Mouse (Mus musculus): Measurements from ENCODE around the gene Cables2.

The Cables2 gene

DNA sequence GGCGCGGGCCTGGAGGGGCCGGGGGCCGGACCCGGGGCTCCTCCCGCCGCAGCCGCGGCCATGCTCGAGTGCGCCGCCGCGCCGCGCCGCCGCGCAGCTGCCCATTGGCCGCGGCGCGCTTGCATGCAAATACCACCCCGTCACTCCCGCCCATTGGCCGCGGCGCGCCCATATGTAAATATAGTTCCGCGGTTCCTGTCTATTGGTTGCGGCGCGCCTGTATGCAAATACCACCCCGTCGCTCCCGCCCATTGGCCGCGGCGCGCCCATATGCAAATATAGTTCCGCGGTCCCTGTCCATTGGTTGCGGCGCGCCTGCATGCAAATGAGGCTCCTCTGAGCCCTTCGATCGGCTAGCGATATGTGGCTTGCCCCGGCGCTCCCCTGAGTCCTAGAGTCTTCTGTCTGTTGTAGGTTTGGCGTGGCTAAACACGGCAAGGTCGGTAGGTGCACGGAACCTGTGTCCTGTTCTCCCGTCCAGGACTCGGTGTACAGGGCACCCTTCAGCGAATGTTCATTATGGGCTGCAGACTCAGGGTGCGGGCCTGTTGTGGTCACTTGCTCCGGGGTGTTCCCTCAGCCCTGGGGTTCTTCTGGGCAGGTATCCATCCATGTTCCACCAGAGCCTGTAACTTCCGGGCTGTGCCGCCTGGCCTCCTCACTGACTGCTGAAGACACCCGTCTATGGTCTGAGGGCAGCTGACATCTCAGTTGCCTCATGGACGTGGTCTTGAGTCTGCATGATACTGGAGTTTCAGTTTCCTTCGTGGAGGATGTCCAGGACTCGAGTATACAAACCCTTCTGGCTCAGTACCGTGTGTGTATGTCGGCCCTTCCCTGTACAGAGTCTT, at the start of gene Cables2:
Gene Cables2, minus strand, starts transcription at position 103 of the 851 bp plus-strand sequence.
- peak; percentile 95 to 97 for DNase-seq (ENCODE audit: inconsistent age in 2 of 2, low spot score in 1 of 2)

DNA sequence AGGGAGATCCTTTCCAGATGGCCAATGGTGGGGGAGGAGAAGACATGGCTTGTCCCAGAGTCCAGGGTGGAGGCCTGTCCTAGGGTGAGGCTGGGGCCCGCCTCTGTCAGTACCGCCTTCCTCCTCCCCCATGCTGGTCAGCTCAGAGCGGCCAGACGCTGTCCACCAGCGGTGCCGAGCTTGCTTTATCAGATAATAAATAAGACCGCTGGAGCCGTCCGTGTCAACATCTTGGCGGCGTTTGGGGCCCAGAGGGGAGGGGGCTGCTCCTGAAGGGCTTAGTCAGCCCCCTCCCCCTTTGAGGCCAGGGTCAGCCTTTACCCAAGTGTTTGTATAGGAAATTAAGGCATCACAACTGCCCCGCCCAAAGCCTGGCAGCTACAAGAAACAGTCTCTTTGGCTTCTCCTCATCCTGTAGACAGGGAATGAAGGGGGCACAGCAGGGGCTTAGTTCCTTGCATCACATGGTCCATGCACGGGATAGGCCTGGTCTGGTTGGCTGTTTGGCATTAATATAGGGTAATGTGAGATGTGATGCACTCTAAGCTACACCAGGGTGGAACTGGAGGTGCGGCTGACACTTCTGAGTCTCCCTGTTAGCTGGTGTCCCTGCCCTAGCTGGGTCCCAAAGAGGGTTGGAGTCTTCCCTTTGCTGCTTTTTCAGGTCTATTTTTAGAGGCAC, 49.5 kb upstream of the Cables2 start:
- no peak for DNase-seq (ENCODE audit: inconsistent age in 2 of 2, low spot score in 1 of 2)

DNA sequence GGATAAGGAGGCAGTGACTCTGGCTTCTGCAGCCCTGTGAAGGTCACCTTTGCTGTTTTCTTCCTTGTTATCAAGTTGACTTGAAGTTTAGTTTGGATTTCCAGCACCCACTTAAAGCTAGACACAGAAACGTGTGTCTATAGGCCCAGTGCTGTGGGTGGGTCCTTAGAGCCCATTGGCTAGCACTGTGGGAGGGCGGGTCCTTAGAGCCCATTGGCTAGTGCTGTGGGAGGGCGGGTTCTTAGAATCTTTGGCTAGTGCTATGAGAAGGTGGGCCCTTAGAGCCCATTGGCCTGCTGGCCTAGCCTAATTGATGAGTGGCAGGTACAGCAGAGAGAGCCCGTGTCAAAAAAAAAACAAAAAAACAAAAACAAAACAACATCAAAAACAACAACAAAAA, 46.9 kb upstream of the Cables2 start:
- DNase-seq (ENCODE audit: inconsistent age in 2 of 2, low spot score in 1 of 2), result no peak

DNA sequence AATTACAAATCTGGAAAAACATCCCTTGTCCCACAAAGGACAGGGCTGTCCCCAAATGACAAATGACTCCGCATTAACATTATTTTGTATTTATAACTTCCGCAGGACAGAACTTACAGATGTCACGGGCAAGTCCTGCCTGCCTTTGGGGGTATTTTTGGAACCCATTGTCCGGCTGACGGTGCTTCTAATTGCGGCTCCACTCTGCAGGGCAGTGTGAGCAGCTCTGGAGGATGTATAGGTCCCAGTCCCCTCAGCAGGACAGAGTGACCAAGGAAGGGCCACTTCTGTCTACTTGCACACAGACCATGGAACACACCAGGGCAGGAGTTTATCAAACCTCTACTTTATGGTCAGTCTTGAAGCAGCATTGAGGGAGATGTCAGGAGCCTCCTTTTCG, 44.3 kb upstream of the Cables2 start:
- no peak for DNase-seq (ENCODE audit: inconsistent age in 2 of 2, low spot score in 1 of 2)

DNA sequence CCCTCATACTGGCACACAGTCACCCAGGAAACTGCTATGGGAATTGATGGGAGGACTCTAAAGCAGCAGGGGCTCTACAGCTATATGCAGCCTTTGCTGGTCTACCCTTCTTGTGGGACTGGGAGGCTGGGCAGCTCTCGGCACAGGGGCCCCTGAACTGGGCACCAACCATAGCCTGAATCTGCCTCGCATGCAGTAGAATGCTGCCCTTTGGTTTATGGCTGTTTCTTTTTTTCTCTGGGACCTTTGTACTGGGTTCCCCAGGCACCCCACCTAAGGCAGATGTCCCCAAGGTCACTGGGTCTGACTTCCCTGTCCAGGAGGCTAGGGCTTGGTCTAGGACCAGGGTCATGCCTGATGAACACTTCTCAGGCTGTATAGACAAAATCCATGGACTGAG, 41.0 kb upstream of the Cables2 start:
- DNase-seq (ENCODE audit: inconsistent age in 2 of 2, low spot score in 1 of 2), result no peak

DNA sequence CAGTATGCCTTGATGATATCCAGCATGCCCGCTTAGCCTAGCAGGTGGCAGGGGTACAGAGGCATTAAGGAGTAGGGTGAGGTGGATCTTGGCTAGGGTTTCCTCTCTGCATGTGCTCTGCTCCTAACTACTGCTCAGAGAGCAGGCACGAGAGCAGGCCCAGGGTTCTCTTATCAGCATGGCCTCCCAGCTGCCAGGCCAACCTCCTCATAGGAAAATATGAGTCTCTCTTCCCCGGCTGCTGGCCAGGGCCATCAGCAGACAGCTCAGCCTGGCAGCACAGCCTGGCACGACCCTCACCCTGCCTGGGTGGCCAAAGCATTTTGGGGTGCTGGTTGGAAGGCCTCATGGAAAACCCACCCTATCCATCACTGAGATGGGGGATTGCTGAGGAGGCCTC, 37.9 kb upstream of the Cables2 start:
- DNase-seq (ENCODE audit: inconsistent age in 2 of 2, low spot score in 1 of 2), result peak; percentile 15 to 41

DNA sequence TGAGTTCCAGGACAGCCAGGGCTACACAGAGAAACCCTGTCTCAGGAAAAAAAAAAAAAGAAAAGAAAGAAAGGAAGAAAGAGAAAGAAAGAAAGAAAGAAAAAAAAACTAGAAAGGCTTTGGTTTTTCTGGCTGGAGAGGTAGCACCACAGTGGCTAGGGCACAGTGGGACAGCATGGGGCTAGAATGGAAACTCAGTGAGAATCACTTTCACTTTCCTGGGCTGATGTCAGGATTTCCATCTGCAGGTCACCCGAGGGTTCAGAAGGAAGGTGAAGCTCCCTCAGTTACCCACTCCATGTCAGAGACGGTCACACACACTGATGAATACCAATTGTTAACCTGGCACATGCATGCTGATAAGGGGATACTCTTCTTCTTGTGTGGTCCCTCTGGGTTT, 34.4 kb upstream of the Cables2 start:
- no peak for DNase-seq (ENCODE audit: inconsistent age in 2 of 2, low spot score in 1 of 2)

DNA sequence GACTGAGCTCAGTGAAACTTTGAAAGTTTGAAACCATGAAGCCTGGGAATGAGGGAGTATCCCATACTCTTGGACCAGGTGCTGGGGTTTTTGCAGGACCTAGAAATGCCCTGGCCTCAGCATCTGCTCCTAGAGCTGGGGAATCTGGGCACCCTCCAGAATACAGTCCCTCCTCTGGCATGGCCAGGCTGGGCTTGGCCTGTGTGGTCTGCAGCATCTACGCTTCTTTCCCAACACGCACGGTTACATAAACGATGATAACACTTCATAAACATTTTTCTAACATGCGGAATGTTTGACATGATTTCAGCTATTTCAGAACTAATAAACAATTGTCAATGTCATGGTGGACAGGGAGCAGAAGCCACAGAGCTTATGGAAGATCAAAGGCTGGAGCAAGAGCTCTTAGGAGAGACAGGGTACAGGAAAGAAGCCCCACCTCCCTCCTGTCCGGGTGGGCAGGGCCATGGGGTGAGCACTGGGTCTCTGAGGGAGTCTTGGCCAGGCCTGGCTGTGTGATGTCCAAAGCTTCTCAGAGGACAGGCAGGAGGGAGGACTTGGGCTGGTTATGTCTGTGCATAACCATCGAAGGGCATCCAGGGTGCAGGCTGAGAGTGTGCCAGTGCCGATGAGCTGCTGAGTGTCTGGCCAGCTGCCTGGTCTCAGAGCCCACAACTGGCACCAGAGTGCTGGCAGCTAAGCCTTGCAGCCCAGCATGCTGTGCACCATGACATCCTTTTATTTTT, 33.3 kb upstream of the Cables2 start:
- DNase-seq (ENCODE audit: inconsistent age in 2 of 2, low spot score in 1 of 2), result no peak

DNA sequence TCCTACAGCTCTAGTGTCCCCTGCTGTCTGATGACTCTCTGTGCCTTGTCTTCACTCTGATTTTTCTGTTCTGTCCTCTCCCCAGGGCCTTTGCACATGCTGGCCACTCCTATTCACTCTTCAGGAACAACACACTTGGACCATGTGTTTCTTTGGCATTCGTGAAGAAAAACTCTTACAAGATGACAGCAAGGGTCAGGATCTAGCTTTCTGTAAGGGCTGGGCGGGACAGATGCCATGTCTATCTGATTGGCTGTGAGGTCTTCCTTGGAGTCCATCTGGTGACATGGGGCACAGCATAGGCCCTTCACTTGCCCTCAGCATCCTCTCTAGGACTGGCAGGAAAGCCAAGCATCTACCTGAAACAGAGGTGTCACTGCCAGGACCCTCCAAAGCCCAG, 32.7 kb upstream of the Cables2 start:
- no peak for DNase-seq (ENCODE audit: inconsistent age in 2 of 2, low spot score in 1 of 2)

DNA sequence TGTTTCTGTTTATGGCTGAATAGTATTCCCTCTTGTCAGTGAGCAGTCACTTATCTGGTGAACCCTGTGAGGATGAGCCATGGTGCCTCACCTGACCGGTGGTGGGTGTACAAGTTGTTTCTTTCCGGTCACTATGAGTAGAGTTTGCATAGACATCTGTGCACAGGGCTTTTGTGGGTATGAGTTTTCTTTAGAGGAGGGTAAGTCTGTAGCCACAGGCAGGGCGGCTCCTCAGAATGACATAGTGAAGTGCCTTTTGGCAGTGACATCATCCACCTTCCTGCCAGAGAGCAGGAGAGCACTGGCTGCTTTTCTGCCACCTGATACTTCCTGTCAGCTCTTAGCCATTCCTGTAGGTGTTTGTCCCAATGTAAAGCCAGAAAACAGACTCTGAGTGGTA, 32.2 kb upstream of the Cables2 start:
- no peak for DNase-seq (ENCODE audit: inconsistent age in 2 of 2, low spot score in 1 of 2)

DNA sequence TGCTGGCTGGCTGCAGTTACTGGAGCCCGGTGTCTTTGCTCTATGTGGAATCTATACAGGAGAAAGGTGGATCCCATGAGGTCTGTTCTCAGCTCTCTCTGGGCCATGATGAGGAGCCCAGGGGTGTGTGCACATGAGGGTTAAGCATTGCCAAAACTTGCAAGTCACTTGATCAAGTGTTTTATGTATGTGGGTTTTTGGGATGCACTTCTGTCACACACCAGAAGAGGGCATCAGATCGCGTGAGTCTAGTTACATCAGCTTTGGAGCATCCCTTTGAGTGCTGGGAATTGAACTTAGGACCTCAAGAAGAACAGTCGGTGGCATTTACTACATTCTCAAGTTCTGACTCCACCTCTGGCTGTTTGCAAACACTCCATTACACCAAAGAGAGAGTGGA, 31.3 kb upstream of the Cables2 start:
- DNase-seq (ENCODE audit: inconsistent age in 2 of 2, low spot score in 1 of 2), result no peak

DNA sequence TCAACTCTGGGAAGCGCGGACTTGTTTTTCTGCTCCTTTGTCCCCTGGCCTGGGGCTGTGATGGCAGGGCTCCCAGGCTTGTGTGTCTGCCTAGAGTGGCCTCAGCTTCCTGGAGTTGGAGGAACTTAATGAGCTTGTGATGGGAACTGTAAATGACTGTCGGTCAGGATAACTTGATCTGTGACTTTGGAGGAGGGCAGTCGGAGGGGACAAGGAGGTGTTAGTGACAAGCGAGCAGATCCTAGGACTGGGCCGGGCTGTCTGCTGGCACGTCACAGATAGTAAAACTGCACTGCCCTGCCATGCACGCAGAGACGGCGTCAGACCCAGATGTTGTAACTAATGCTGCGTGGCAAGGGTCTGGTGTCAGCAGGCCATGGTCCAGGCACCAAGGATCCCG, 30.2 kb upstream of the Cables2 start:
- no peak for DNase-seq (ENCODE audit: inconsistent age in 2 of 2, low spot score in 1 of 2)

DNA sequence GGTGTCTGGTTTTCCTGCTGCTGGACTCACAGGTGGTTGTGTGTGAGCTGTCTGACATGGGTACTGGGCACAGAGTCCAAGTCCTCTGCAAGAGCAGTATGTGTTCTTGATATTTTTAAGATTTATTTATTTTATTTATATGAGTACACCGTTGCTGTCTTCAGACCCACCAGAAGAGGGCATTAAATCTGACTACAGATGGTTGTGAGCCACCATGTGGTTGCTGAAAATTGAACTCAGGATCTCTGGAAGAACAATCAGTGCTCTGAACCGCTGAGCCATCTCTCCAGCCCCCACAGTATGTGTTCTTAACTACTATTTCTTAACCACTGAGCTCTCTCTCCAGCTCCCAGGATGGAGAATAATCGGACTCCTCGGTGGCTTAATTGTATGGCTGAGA, 28.9 kb upstream of the Cables2 start:
- no peak for DNase-seq (ENCODE audit: inconsistent age in 2 of 2, low spot score in 1 of 2)

DNA sequence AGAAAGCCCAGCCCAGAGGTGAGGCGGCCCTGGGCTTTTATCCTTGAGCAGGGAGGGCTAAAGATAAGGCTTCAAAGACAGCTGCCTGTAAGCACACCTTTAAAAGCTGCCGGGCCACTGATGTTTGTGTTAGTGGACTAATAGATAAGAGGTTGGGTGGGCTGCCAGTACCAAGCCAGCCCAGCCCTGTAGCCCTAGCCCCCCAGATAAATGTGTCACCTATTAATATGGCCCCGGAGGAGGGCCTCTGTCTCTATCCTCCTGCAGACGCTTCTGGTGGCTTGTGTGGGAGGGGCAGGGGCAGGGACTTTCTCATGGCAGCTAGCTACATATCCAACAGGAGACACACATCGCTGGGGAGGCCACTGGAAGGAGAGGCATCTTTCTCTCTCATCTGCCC, 27.5 kb upstream of the Cables2 start:
- DNase-seq (ENCODE audit: inconsistent age in 2 of 2, low spot score in 1 of 2), result no peak

DNA sequence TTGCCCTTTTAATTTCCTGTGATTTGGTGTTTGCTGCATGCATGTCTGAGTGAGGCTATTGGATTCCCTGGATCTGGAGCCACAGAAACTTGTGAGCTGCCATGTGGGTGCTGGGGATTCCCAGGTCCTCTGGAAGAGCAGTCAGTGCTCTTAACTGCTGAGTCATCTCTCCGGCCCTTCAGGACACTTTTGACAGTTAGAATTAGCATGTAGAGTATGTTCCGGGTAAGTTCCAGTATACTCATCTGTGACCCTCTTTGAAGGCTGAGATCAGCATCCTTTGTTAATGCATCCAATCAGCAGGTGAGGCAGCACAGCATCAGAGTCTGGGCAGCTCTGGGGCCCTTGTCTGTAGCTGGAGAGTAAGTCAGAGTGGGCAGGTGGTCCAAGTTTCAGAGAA, 27.0 kb upstream of the Cables2 start:
- DNase-seq (ENCODE audit: inconsistent age in 2 of 2, low spot score in 1 of 2), result peak in 1 of 2 experiments; percentile 44

DNA sequence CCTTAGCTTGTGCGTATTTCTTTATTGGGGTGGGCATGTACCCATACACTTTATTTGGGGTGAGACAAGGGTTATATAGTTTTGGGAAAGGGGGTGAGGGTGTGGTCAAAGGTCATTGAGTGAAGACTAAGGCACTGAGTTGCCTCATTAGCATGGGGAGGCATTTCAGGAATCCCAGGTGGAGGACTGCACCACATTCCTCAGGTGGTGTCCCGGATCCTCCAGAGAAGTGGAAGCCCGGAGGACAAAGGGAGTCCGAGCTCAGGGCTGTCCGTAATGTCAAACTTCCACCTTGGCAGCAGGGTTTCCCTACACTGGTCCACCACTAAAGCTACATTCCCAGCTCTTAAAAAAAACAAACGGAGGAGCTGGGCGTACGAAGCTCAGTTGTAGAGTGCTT, 19.6 kb upstream of the Cables2 start:
- no peak for DNase-seq (ENCODE audit: inconsistent age in 2 of 2, low spot score in 1 of 2)

DNA sequence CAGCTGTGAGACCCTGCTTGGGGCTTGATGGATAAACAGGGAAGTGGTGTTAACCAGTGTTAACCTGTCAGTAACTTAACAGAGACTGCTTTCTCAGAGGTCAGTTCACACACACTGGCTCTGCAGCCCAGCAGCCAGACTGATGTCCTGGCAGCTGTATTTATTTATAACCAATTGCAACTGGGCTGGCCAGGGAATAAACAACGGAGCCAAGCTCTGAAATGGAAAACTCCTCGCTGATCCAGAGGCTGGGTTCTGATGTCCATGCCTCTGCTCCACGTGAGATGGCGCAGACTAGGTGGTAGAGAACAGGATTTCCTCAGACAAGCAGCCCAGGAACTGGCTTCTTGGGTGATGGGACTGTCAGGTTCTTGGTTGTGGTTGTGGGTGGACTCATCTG, 18.7 kb upstream of the Cables2 start:
- no peak for DNase-seq (ENCODE audit: inconsistent age in 2 of 2, low spot score in 1 of 2)

DNA sequence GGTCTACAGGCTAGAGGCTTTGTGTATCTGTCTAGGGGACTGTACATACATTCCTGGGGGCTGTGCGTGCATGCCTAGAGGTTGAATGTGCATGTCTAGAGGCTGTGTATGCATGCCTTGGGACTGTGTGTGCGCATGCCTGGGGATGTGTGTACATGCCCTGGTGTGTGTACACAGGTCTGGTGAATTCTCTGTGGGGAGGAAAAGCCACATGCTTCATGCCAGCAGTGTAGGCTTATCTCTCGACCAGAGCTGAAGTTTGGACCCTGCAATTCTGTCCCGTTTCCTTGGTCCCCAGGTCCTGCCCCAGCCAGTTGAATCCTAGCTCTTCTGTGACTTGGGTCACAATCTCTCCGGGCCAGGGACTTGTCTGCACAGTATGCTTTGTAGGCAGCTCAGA, 18.3 kb upstream of the Cables2 start:
- no peak for DNase-seq (ENCODE audit: inconsistent age in 2 of 2, low spot score in 1 of 2)

DNA sequence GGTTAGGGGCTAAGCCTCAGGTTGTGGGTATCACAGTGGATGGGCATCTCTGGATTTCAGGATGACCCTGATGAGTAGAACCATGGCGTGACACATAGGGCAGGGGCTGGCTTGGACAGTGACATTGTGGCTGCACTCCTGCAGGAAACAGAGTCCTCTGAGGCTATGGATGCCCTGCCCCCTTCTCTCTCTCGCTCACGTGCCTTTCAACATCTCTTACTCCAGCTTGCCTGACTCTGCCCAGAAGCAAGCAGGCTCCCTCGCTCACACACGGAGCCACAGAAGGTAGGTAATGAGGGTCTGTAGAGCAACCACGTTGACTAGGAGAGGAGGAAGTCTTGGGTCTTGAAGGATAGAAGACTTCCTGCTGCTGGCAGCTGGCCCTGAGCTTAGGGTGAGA, 17.2 kb upstream of the Cables2 start:
- no peak for DNase-seq (ENCODE audit: inconsistent age in 2 of 2, low spot score in 1 of 2)

DNA sequence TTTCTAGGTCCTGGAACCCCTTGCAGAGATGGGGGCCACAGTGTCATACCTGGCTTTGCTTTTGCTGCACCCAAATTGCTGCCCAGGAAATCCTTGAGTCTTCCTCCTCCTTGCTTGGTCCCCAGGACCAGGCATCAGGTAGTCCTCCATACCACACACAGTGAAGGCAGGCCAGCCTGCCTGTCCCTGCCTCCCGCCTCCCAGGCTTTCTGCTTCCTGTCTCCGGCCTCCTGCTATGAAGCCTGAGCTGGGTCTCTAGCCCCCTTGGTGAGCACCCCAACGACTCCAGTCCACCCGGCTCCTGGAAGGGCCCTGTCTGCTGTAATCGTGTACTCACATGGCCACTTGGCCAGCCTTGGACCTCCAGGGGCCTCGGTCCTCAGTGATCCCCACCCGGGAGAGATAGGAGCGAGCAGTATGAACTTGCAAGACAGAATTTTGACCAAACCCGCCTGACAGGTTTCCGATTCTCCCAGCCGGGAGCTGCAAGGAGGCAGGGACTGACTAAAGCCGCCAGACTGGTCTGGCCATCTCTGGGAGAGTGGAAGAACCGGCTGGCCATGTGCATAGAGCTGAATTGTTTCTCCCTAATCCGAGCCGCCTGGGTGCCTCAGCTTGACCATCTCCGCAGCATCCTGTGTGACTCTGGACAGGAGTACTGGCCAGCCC, 16.3 kb upstream of the Cables2 start, which contains the start of gene Rbbp8nl:
Gene Rbbp8nl, minus strand, starts transcription at position 440 of the 669 bp plus-strand sequence.
- DNase-seq (ENCODE audit: inconsistent age in 2 of 2, low spot score in 1 of 2), result no peak

DNA sequence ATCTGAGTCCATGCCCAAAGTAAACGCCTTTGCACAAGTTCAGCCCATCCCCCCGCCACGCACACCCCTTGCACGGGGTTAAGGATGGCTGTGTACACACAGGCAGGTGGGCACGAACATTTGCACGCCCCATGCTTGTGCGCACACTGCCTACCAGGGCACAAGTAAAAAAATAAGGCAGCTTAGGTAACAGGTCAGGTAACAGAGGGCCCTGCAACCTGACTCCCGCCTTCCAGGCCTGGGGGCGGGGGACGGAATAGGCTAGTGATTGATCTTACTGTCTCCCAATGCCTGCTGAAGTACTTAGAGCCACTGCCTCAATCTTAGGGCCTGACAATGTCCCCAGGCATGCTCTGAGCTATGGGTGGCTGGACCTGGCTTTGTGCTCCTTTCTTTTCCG, 15.7 kb upstream of the Cables2 start:
- DNase-seq (ENCODE audit: inconsistent age in 2 of 2, low spot score in 1 of 2), result no peak

Data from adrenal gland, adult (tissue).